Comparison of ENCODE assay signal across 8 mouse cellular contexts in the genomic region with DNA sequence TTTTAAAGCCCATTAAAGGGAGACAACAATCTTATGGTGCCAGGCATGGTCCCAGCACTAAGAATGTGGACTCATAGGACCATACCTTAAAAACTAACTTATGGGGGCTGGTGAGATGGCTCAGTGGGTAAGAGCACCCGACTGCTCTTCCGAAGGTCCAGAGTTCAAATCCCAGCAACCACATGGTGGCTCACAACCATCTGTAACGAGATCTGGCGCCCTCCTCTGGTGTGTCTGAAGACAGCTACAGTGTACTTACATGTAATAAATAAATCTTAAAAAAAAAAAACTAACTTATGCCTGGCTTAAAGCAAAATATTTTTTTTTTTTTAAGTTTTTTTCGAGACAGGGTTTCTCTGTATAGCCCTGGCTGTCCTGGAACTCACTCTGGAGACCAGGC.
A peak's percentile ranks its signal among the peaks of the same experiment; 100 is the strongest.
DNase-seq lines count a peak whose midpoint lies in the region.

No protein-coding gene starts in this region.

- peak; percentile 15 to 18 for DNase-seq in cerebellum, postnatal 10 days
- peak; percentile 3 for DNase-seq in kidney, adult 11 months
- peak; percentile 15 for DNase-seq in kidney, postnatal 10 days
- DNase-seq in kidney, postnatal 36 days = peak; percentile 2 to 34
- peak; percentile 4 for DNase-seq in lung, postnatal 10 days
- DNase-seq in testis, postnatal 10 days (ENCODE audit: low spot score) = peak; percentile 48
- peak; percentile 6 for DNase-seq in thymus, postnatal 25 days
- DNase-seq in urinary bladder, postnatal 14 days (ENCODE audit: low spot score) = peak; percentile 3

Comparison
In these comparisons a context has a peak if more than half of its experiments do, and no peak if none do; other contexts are left out.
1. Peak in every context shown above with its lines: DNase-seq.